Mouse (Mus musculus) cortical plate, adult 2 months (tissue): Measurements from ENCODE around the gene Ipcef1. TPM values are rescaled to one million over a fixed set of nuclear protein-coding genes. Genes with fewer than 3 reads are reported as not detected.

Source experiments
- H3K27ac ChIP-seq: fragments of 200-500 bp; 2 replicates; pipeline ENCODE4 v1.5.1; 2012; ENCODE audit warnings: low read length, control low read depth, inconsistent platforms; ENCODE audit not compliant: insufficient read depth
- H3K4me1 ChIP-seq: fragments of 200-500 bp; 2 replicates; pipeline ENCODE4 v1.6.1; 2011; ENCODE audit warnings: low read length; ENCODE audit not compliant: control insufficient read depth, insufficient read depth
- H3K4me3 ChIP-seq: fragments of 200-500 bp; 2 replicates; pipeline ENCODE4 v1.5.1; 2011; ENCODE audit warnings: mild to moderate bottlenecking, low read length, control low read depth; ENCODE audit not compliant: insufficient read depth
- CTCF ChIP-seq: fragments of 200-500 bp; IDR thresholded peaks from 2 replicates; pipeline ENCODE4 v1.5.1; 2011; ENCODE audit warnings: mild to moderate bottlenecking, control low read depth, low read length; ENCODE audit not compliant: insufficient read depth; ENCODE audit errors: extremely low read depth
- POLR2A ChIP-seq: fragments of 200-500 bp; IDR thresholded peaks from 2 replicates; pipeline ENCODE4 v1.6.1; 2011; ENCODE audit warnings: mild to moderate bottlenecking, low read length, control low read depth; ENCODE audit not compliant: insufficient read depth; ENCODE audit errors: extremely low read depth
- polyA plus RNA-seq: library from polyadenylated mRNA; depleted of rRNA; stranded (reverse); fragments of >200 nt; gene quantifications from 2 replicates; pipeline ENCODE4 v1.2.3, GENCODE M21; 2012; rRNA removed

The Ipcef1 gene
- polyA plus RNA-seq = 45.7 and 48.0 TPM in 2 replicates

GRCm38 (mm10) chr10:7052315-7053017, at the start of gene Ipcef1:
Gene Ipcef1, minus strand, starts transcription at chr10:7052478.
- no peak within 1 kb of the TSS for H3K27ac ChIP-seq
- no peak within 1 kb of the TSS for H3K4me3 ChIP-seq
- no peak for TF ChIP-seq CTCF
- H3K4me1 ChIP-seq = no peaks in the 10 kb centered on the region

- Histone ChIP-seq H3K4me3 (no peak overlapping the region), H3K27ac (no peak overlapping the region), H3K4me1 (no peaks in the 10 kb centered on the region; the same call in 1 of the 2 replicates)
- TF ChIP-seq POLR2A (no peak), CTCF (no peak)
These were observed 25.7 kb upstream of the Ipcef1 start for GRCm38 (mm10) chr10:7077971-7078370.

GRCm38 (mm10) chr10:7077389-7077808, 25.1 kb upstream of the Ipcef1 start:
- Histone ChIP-seq H3K27ac (no peak overlapping the region), H3K4me1 (no peaks in the 10 kb centered on the region; the same call in 1 of the 2 replicates), H3K4me3 (no peak overlapping the region)
- no peak for TF ChIP-seq CTCF
- no peak for TF ChIP-seq POLR2A

- Histone ChIP-seq H3K4me3 (no peak overlapping the region), H3K27ac (0 out of 2 replicates have a peak overlapping the region, but pooled peaks have one; percentile 28), H3K4me1 (no peaks in the 10 kb centered on the region; the same call in 1 of the 2 replicates)
- TF ChIP-seq CTCF (no peak), POLR2A (no peak)
These were observed 24.5 kb upstream of the Ipcef1 start for GRCm38 (mm10) chr10:7076662-7077211.

- no peak overlapping the region for H3K4me3 ChIP-seq
- no peaks in the 10 kb centered on the region; the same call in 1 of the 2 replicates for H3K4me1 ChIP-seq
- no peak overlapping the region for H3K27ac ChIP-seq
- peak; percentile 85 for TF ChIP-seq CTCF
- TF ChIP-seq POLR2A = no peak
These were observed 23.9 kb upstream of the Ipcef1 start for GRCm38 (mm10) chr10:7076201-7076600.

- no peak overlapping the region for H3K27ac ChIP-seq
- H3K4me3 ChIP-seq = no peak overlapping the region
- TF ChIP-seq CTCF (no peak), POLR2A (no peak)
- no peaks in the 10 kb centered on the region; the same call in 1 of the 2 replicates for H3K4me1 ChIP-seq
These were observed 23.4 kb upstream of the Ipcef1 start for GRCm38 (mm10) chr10:7075661-7076060.

GRCm38 (mm10) chr10:7074231-7074630, 22.0 kb upstream of the Ipcef1 start:
- H3K27ac ChIP-seq = no peak overlapping the region

GRCm38 (mm10) chr10:7070924-7071323, 18.6 kb upstream of the Ipcef1 start:
- TF ChIP-seq POLR2A = no peak
- TF ChIP-seq CTCF = no peak
- Histone ChIP-seq H3K27ac (no peak overlapping the region), H3K4me1 (no peaks in the 10 kb centered on the region), H3K4me3 (no peak overlapping the region)

More at GRCm38 (mm10) chr10:7074231-7074630, 22.0 kb upstream of the Ipcef1 start:
- Histone ChIP-seq H3K4me3 (no peak overlapping the region), H3K4me1 (no peaks in the 10 kb centered on the region; the same call in 1 of the 2 replicates)
- TF ChIP-seq CTCF (no peak), POLR2A (no peak)

GRCm38 (mm10) chr10:7070100-7070835, 18.0 kb upstream of the Ipcef1 start:
- no peak overlapping the region for H3K4me3 ChIP-seq
- no peak overlapping the region for H3K27ac ChIP-seq
- H3K4me1 ChIP-seq = no peaks in the 10 kb centered on the region
- TF ChIP-seq CTCF = no peak
- no peak for TF ChIP-seq POLR2A

GRCm38 (mm10) chr10:7069090-7069489, 16.8 kb upstream of the Ipcef1 start:
- H3K4me3 ChIP-seq = no peak overlapping the region
- H3K4me1 ChIP-seq = no peaks in the 10 kb centered on the region
- H3K27ac ChIP-seq = no peak overlapping the region
- no peak for TF ChIP-seq CTCF
- TF ChIP-seq POLR2A = no peak
